Mouse (Mus musculus): ENCODE data around the gene Snrk.

DNA sequence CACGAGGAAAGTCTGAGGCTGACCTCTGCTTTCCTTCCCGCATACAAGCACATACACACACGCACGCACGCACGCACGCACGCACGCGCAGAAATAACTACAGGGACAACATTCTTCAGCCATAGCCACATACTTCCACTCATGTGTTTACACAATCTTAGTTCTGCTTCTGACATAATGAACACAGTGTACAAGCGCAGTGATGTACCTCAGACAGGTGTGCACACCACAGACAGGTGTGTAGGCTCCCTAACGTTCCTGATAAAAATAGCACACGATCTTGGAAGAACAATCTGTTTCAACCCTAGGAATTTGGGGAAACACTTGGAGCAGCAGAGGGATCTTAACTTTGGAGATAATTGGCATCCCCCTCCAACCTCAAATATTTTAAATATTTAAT lies 42.5 kb upstream of the Snrk start:
- TF ChIP-seq USF1 (IDR thresholded peaks at IDR 0.05; ENCODE audit: low read depth, low read length), result no peak
- no peak for TF ChIP-seq MYB (IDR thresholded peaks at IDR 0.05; ENCODE audit: low read depth, low read length)
- TF ChIP-seq USF2 (IDR thresholded peaks at IDR 0.05; ENCODE audit: borderline replicate concordance in 1 of 2, insufficient read depth in 1 of 2, low read depth in 1 of 2, low read length in 2 of 2), result no peak
- no peak for TF ChIP-seq JUND (IDR thresholded peaks at IDR 0.05; ENCODE audit: low read depth, low read length)
- no peak for TF ChIP-seq CHD2 (IDR thresholded peaks at IDR 0.05; ENCODE audit: low read length)
- TF ChIP-seq CTCF (IDR thresholded peaks at IDR 0.05 in 2 of 3, conservative IDR thresholded peaks at IDR 0.05 in 1 of 3; ENCODE audit: control insufficient read depth in 1 of 3, insufficient read depth in 1 of 3, low read depth in 2 of 3, low read length in 3 of 3, poor library complexity in 1 of 3, severe bottlenecking in 1 of 3), result no peak
- no peak for TF ChIP-seq POLR2A (IDR thresholded peaks at IDR 0.05; ENCODE audit: control insufficient read depth in 1 of 2, insufficient read depth in 1 of 2, low read depth in 1 of 2, low read length in 2 of 2, poor library complexity in 1 of 2)
- TF ChIP-seq CHD1 (IDR thresholded peaks at IDR 0.05; ENCODE audit: low read depth, low read length), result no peak
